Mouse (Mus musculus): ENCODE data around the gene Olfr340.
"Not testable (repeated sequence)": the region's sequence is repeated elsewhere in the genome, so short reads cannot be mapped to it uniquely, and the experiment has no call there.

Olfr340 gene

GRCm38 (mm10) chr2:36452287-36452686 is at the start of gene Olfr340:
Olfr340 (plus strand) TSS chr2:36452587.
- no peak for DNase-seq (ENCODE audit: low read depth, low spot score)

- DNase-seq (ENCODE audit: low read depth, low spot score): not testable (repeated sequence)
Observed at GRCm38 (mm10) chr2:36415174-36415573, 37.2 kb upstream of the Olfr340 start.

GRCm38 (mm10) chr2:36415591-36415990 is 36.8 kb upstream of the Olfr340 start:
- DNase-seq (ENCODE audit: low read depth, low spot score): not testable (repeated sequence)

- DNase-seq (ENCODE audit: low read depth, low spot score): no peak
Observed at GRCm38 (mm10) chr2:36418647-36419046, 33.7 kb upstream of the Olfr340 start, which contains the start of gene Olfr339. Olfr339 (plus strand) TSS chr2:36418947.

GRCm38 (mm10) chr2:36473634-36474033 is 21.2 kb downstream of the Olfr340 start:
- DNase-seq (ENCODE audit: low read depth, low spot score): no peak

- DNase-seq (ENCODE audit: low read depth, low spot score): no peak
Observed at GRCm38 (mm10) chr2:36482368-36482767, 30.0 kb downstream of the Olfr340 start, which contains the start of gene Olfr341. Olfr341 (minus strand) TSS chr2:36482468.

Data from telencephalon, adult 2 months (tissue).